Mouse (Mus musculus): ENCODE results near the gene Fhl3. TPM values are rescaled to one million over a fixed set of nuclear protein-coding genes. Genes with fewer than 3 reads are reported as not detected.

Fhl3 gene
- polyA plus RNA-seq (2015; fragmentation: Nextera tagmentation; extraction: Ambion mirVana), result 2.5 and 2.7 TPM in 2 replicates

DNA sequence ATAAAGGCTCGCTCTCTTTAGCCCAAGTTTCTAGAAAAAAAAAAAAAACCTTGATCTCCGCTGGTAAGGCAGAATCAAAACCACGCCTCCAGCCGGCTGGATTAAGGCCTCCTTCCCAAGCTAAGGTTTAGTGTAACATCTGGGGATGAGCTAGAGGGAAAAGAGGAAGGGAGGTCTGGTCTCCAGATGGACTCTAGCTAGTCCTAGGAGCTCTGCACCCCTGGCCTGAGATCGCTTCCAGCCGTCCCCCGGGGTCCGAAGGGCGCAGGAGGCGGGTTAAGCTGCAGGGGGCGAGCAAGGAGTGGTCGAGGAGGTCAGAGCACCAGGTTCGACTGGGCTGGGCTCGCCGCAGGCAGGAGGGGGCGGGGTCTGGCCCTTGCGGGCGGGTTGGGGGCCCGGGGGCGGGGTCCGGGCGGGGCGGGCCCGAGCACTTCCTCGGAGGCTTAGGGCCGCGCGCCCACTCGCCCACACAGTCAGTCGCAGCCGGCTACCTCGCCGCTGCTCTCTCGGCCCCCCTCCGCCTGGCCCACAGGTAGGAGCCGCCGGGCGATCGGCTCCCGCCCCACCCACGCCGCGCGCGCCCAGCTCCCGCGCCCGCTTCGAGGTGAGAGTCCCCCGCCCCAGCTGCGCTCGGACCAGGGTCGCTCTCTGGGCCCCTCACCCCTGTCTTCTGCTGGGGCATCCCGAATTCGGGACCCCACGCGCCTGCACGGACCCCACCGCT is at the start of gene Fhl3:
Gene Fhl3 (plus strand): TSS at position 454 of the 724 bp plus-strand sequence.
- Histone ChIP-seq H3K4me1 (ENCODE audit: insufficient read depth) (peaks cover 44% of the 10 kb centered on the region), H3K27me3 (ENCODE audit: insufficient read depth, low read length) (0 out of 2 replicates have a peak, but pooled peaks cover 5% of the 10 kb centered on the region), H3K4me2 (ENCODE audit: low read depth, low read length) (peak within 1 kb of the TSS; percentile 99), H3K36me3 (replicated peaks; ENCODE audit: insufficient read depth, low read length) (no peaks in the 10 kb centered on the region), H3K9ac (replicated peaks) (peak within 1 kb of the TSS; percentile 77), H3K27ac (ENCODE audit: low read depth) (peak within 1 kb of the TSS; percentile 71), H3K9me3 (ENCODE audit: low read length) (no peaks in the 10 kb centered on the region), H3K4me3 (ENCODE audit: low read depth, low read length) (peak within 1 kb of the TSS; percentile 79)
- WGBS (ENCODE audit: insufficient replicate concordance), result 1% methylated on average over 51 of the region's 59 CpGs
- peak; percentile 53 for ATAC-seq
- DNase-seq, result peak; percentile 77
- no peak for TF ChIP-seq EP300 (IDR thresholded peaks at IDR 0.05; ENCODE audit: low read depth)
- TF ChIP-seq CTCF (IDR thresholded peaks at IDR 0.05; ENCODE audit: low read depth), result no peak

DNA sequence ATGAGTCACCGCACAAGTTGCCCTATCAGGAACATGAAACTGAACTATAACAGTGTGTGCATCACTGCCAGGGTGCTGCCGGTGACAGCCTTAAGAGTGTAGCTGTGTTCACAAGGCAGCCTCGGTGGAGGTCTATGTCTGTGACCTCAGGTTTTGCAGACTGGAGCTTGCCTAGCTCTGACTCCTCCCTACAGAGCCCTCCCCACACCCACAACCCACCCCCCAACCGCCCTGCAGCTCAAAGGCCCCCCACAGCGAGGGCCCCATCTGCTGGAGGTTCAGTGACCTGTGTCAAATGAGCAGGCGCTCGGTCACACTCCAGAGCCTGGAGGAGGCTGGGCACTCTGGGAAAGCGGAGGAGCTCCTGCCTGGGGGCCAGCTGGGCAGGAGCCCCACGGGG is 47.6 kb upstream of the Fhl3 start:
- ATAC-seq (no peak), DNase-seq (no peak)
- Histone ChIP-seq H3K36me3 (replicated peaks; ENCODE audit: insufficient read depth, low read length) (no peaks in the 10 kb centered on the region), H3K9ac (replicated peaks) (no peak overlapping the region), H3K4me2 (ENCODE audit: low read depth, low read length) (no peak overlapping the region), H3K27me3 (ENCODE audit: insufficient read depth, low read length) (peaks cover 60% of the 10 kb centered on the region), H3K4me3 (ENCODE audit: low read depth, low read length) (no peak overlapping the region), H3K9me3 (ENCODE audit: low read length) (no peaks in the 10 kb centered on the region), H3K27ac (ENCODE audit: low read depth) (no peak overlapping the region), H3K4me1 (ENCODE audit: insufficient read depth) (peaks cover 8% of the 10 kb centered on the region; the same call in 1 of the 2 replicates)
- TF ChIP-seq EP300 (IDR thresholded peaks at IDR 0.05; ENCODE audit: low read depth) (no peak), CTCF (IDR thresholded peaks at IDR 0.05; ENCODE audit: low read depth) (no peak)
- WGBS (ENCODE audit: insufficient replicate concordance), result 16% methylated on average over 9 of the region's 9 CpGs

DNA sequence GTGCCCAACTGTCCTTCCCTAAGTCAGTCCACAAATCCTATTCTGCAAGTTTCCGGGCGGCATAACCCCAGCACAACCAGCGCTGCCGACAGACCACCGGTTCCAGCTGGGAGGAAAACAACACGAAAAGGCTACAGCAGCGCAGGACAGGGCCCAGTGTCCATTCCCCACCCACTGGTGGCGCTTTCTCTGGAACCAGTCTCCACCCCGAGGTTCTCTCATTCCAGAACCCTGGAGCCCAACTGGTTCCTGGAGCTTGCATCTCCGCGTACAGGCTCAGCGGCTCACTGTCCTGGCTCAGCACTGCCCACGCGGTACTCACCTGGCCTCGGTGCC is 44.0 kb upstream of the Fhl3 start, which contains the start of gene Pou3f1:
Gene Pou3f1 (plus strand): TSS at position 290 of the 336 bp plus-strand sequence.
- Histone ChIP-seq H3K4me2 (ENCODE audit: low read depth, low read length) (peak within 1 kb of the TSS; percentile 93), H3K9ac (replicated peaks) (no peak within 1 kb of the TSS; the same call in 1 of the 2 replicates), H3K36me3 (replicated peaks; ENCODE audit: insufficient read depth, low read length) (no peaks in the 10 kb centered on the region), H3K4me1 (ENCODE audit: insufficient read depth) (peaks cover 13% of the 10 kb centered on the region), H3K27ac (ENCODE audit: low read depth) (no peak within 1 kb of the TSS), H3K9me3 (ENCODE audit: low read length) (no peaks in the 10 kb centered on the region), H3K4me3 (ENCODE audit: low read depth, low read length) (peak within 1 kb of the TSS; percentile 54), H3K27me3 (ENCODE audit: insufficient read depth, low read length) (peaks cover 85% of the 10 kb centered on the region)
- no peak for DNase-seq
- ATAC-seq, result no peak
- TF ChIP-seq CTCF (IDR thresholded peaks at IDR 0.05; ENCODE audit: low read depth) (no peak), EP300 (IDR thresholded peaks at IDR 0.05; ENCODE audit: low read depth) (no peak)
- WGBS (ENCODE audit: insufficient replicate concordance), result 5% methylated on average over 15 of the region's 15 CpGs

DNA sequence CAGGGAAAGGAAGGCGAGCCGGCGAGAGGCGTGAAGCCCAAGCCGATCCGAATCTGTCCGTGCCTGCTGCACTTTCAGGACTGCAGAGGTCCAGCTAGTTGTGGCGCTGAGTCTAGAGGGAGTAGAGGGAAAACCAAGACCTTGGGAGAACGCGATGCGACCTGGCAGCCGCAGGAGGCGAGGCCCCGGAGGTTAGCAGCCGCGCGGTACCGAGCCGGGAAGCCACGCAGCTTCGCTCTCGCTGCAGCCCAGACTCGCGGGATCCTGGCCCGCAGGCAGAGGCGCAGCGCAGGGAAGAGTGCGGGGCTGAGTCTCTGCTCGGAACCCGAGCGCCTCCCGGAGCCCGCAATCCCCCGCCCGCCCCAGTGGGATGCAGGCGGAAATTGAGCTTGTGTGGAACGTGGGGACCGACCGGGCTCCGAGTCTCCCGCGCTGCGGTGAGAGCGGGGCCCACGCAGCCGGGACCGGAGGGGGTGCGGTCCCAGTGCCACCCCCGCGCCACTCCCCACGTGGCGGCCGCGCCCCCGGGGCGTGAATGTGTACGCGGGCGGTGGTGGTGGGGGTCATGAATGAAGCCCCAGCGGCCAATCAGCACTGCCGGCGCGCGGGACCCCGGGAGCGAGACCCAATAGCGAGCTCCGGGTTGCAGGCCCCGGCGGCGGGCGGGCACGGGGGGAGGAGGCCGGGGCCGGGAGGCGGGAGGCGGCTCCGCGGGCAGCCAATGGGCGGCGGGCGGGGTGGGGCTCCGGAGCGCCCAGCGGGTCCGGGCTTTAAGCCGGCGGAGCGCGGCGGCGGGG is 43.4 kb upstream of the Fhl3 start:
- ATAC-seq, result peak; percentile 91
- under 1% methylated on average over 84 of the region's 92 CpGs for WGBS (ENCODE audit: insufficient replicate concordance)
- TF ChIP-seq EP300 (IDR thresholded peaks at IDR 0.05; ENCODE audit: low read depth) (no peak), CTCF (IDR thresholded peaks at IDR 0.05; ENCODE audit: low read depth) (no peak)
- peaks cover 91% of the 10 kb centered on the region for H3K27me3 ChIP-seq (ENCODE audit: insufficient read depth, low read length)
- H3K36me3 ChIP-seq (replicated peaks; ENCODE audit: insufficient read depth, low read length), result no peaks in the 10 kb centered on the region
- peaks cover 13% of the 10 kb centered on the region for H3K4me1 ChIP-seq (ENCODE audit: insufficient read depth)
- H3K27ac ChIP-seq (ENCODE audit: low read depth), result no peak overlapping the region
- H3K4me2 ChIP-seq (ENCODE audit: low read depth, low read length), result peak overlapping the region; percentile 93
- DNase-seq, result peak; percentile 76
- H3K9ac ChIP-seq (replicated peaks), result no peak overlapping the region; the same call in 1 of the 2 replicates
- peak overlapping the region; percentile 54 for H3K4me3 ChIP-seq (ENCODE audit: low read depth, low read length)
- H3K9me3 ChIP-seq (ENCODE audit: low read length), result no peaks in the 10 kb centered on the region

DNA sequence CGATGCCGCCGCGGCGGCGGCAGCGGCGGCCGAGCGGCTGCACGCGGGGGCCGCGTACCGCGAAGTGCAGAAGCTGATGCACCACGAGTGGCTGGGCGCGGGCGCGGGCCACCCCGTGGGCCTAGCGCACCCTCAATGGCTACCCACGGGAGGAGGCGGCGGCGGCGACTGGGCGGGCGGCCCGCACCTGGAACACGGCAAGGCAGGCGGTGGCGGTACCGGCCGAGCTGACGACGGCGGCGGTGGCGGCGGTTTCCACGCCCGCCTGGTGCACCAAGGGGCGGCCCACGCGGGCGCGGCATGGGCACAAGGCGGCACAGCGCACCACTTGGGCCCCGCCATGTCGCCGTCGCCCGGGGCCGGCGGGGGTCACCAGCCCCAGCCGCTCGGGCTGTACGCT is 42.7 kb upstream of the Fhl3 start:
- H3K27me3 ChIP-seq (ENCODE audit: insufficient read depth, low read length), result peaks cover 95% of the 10 kb centered on the region
- DNase-seq (no peak), ATAC-seq (peak; percentile 25)
- 2% methylated on average over 42 of the region's 61 CpGs for WGBS (ENCODE audit: insufficient replicate concordance)
- peaks cover 13% of the 10 kb centered on the region for H3K4me1 ChIP-seq (ENCODE audit: insufficient read depth)
- peak overlapping the region; percentile 93 for H3K4me2 ChIP-seq (ENCODE audit: low read depth, low read length)
- no peaks in the 10 kb centered on the region for H3K9me3 ChIP-seq (ENCODE audit: low read length)
- peak overlapping the region; percentile 54 for H3K4me3 ChIP-seq (ENCODE audit: low read depth, low read length)
- TF ChIP-seq EP300 (IDR thresholded peaks at IDR 0.05; ENCODE audit: low read depth), result no peak
- no peak for TF ChIP-seq CTCF (IDR thresholded peaks at IDR 0.05; ENCODE audit: low read depth)
- H3K27ac ChIP-seq (ENCODE audit: low read depth), result no peak overlapping the region
- no peak overlapping the region for H3K9ac ChIP-seq (replicated peaks)
- H3K36me3 ChIP-seq (replicated peaks; ENCODE audit: insufficient read depth, low read length), result no peaks in the 10 kb centered on the region

DNA sequence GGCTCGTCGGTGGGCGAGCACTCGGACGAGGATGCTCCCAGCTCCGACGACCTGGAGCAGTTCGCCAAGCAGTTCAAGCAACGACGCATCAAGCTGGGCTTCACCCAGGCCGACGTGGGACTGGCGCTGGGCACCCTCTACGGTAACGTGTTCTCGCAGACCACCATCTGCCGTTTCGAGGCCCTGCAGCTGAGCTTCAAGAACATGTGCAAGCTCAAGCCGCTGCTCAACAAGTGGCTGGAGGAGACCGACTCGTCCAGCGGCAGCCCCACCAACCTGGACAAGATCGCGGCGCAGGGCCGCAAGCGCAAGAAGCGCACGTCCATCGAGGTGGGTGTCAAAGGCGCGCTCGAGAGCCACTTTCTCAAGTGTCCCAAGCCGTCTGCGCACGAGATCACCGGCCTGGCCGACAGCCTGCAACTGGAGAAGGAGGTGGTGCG is 42.1 kb upstream of the Fhl3 start:
- ATAC-seq (no peak), DNase-seq (no peak)
- Histone ChIP-seq H3K9me3 (ENCODE audit: low read length) (no peaks in the 10 kb centered on the region), H3K4me2 (ENCODE audit: low read depth, low read length) (peak overlapping the region; percentile 93; the same call in 1 of the 2 replicates), H3K9ac (replicated peaks) (no peak overlapping the region), H3K36me3 (replicated peaks; ENCODE audit: insufficient read depth, low read length) (no peaks in the 10 kb centered on the region), H3K27ac (ENCODE audit: low read depth) (no peak overlapping the region), H3K4me3 (ENCODE audit: low read depth, low read length) (peak overlapping the region; percentile 54; the same call in 1 of the 2 replicates), H3K4me1 (ENCODE audit: insufficient read depth) (peaks cover 13% of the 10 kb centered on the region), H3K27me3 (ENCODE audit: insufficient read depth, low read length) (peaks cover 95% of the 10 kb centered on the region)
- under 1% methylated on average over 39 of the region's 39 CpGs for WGBS (ENCODE audit: insufficient replicate concordance)
- TF ChIP-seq EP300 (IDR thresholded peaks at IDR 0.05; ENCODE audit: low read depth) (no peak), CTCF (IDR thresholded peaks at IDR 0.05; ENCODE audit: low read depth) (no peak)

All from liver, postnatal 0 days (tissue).